Mouse (Mus musculus) left cerebral cortex, postnatal 14 days (tissue): ENCODE measurements around the gene Nfe2l2. TPM values are rescaled to one million over a fixed set of nuclear protein-coding genes. Genes with fewer than 3 reads are reported as not detected.
"Not testable (repeated sequence)": the region's sequence is repeated elsewhere in the genome, so short reads cannot be mapped to it uniquely, and the experiment has no call there.

Source experiments
- DNase-seq, 2 experiments: peaks; one replicate each; pipeline ENCODE4 v3.0.0; 2021 to 2022; ENCODE audit warnings: low spot score in 2 of 2, mixed read lengths in 1 of 2
- intact Hi-C: fragments of 180-260 bp; cut with DNase I; formaldehyde crosslinking; loops from one replicate; pipeline ENCODE4 v1.15.1; 2025
- total RNA-seq, 2 experiments: library from RNA; stranded (reverse); gene quantifications; 2 replicates each; pipeline ENCODE4 v1.2.3; 2021

Nfe2l2 gene
- total RNA-seq, 2 experiments from 2014 or later: 10.3 to 13.0 TPM

GRCm38 (mm10) chr2:75658727-75659628 lies 45.5 kb downstream of the Nfe2l2 start, which contains the start of gene Hnrnpa3:
Gene Hnrnpa3 (plus strand): TSS chr2:75659261.
- DNase-seq: peak; percentile 99
- intact Hi-C loops: loop anchor here (5.0 kb wide), 1 partner anchor 52 kb away; no protein-coding TSS in a partner anchor

DNA sequence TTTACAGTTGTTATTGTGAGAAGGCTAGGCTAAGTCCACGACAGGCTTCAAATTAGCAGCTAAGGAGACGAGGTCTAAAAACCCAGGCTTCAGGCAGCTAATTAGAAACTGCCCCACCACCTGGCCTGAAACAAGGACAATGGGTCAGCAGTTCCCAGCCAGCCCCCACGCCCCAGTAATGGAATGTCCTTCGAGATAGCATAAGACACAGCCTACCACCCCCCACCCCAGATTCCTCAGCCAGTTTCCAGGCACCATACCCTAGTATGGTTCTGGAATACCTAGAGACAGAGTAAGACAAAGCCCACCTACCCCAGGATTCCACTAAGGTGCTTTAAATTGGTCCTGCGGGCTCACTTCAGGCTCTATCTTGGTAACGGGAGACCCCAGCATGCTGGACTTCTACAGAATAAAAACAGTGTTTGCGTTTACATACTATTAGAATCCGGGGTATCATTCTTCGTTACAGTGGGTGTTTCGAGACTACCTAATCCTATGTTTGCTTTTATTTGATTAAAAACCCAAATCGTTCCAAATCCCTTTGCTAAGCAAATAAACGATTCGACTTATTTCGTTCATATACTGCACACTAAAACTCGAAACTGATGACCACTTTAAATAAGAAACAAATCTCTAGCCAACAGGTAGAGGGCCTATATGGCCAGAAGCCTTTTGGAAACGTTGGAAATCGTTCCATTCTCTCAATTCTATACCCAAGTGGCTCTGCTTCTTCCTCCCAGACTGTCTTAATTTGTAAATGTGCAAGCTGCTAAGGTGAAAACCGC lies 46.3 kb downstream of the Nfe2l2 start:
- DNase-seq: no peak
- intact Hi-C loops: loop anchor here (5.0 kb wide), 1 partner anchor 51 kb away; no protein-coding TSS in a partner anchor

GRCm38 (mm10) chr2:75656924-75657323 lies 47.5 kb downstream of the Nfe2l2 start:
- intact Hi-C loops: loop anchor here (5.0 kb wide), 1 partner anchor 50 kb away; no protein-coding TSS in a partner anchor
- DNase-seq: no peak

GRCm38 (mm10) chr2:75654679-75655078 lies 49.8 kb downstream of the Nfe2l2 start:
- no peak for DNase-seq
- intact Hi-C loops: loop anchor here (5.0 kb wide), 1 partner anchor 47 kb away; no protein-coding TSS in a partner anchor

GRCm38 (mm10) chr2:75653150-75653549 lies 51.3 kb downstream of the Nfe2l2 start:
- intact Hi-C loops: no loop called here
- DNase-seq: no peak

DNA sequence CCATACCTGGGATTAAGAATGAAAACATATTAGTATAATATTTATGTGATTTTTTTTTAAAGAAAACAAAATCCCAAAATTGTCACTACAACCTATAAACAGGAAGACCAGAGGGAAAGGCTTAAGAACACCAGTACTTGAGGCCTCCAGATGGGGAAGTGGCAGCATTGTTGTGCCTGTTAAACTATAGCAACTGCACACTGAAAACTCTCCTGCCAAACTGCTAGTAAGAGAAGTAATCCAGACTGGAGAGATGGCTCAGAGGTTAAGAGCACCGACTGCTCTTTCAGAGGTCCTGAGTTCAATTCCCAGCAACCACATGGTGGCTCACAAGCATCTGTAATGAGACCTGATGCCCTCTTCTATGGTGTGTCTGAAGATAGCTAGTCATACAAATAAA lies 54.0 kb downstream of the Nfe2l2 start:
- intact Hi-C loops: no loop called here
- DNase-seq: no peak

DNA sequence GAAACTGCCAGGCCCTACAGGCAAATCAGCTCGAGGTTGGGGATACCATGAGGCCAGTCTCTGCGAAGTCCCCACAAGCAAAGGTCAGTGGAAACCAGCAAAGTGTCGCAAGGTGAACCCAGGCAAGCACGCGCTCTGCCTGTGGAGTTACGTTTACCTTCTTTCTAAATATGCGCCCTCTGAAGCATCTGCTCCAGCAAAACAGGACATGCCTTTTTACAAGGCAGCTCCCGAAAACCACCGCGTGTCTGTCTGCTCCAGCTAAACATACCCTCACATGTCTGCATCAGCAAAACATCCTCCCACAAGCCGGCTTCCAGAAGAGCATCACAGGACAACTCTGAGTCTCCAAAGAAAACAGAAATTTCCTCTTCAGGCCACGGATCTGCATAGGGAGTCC lies 59.2 kb downstream of the Nfe2l2 start:
- no peak for DNase-seq
- intact Hi-C loops: no loop called here

- no peak for DNase-seq
- intact Hi-C loops: no loop called here
These were observed 60.5 kb downstream of the Nfe2l2 start for GRCm38 (mm10) chr2:75643950-75644349.

- intact Hi-C loops: no loop called here
- no peak for DNase-seq
These were observed 61.5 kb downstream of the Nfe2l2 start for GRCm38 (mm10) chr2:75642795-75643550.

- intact Hi-C loops, DNase-seq: not testable (repeated sequence)
These were observed 62.1 kb downstream of the Nfe2l2 start for GRCm38 (mm10) chr2:75642312-75642711.

DNA sequence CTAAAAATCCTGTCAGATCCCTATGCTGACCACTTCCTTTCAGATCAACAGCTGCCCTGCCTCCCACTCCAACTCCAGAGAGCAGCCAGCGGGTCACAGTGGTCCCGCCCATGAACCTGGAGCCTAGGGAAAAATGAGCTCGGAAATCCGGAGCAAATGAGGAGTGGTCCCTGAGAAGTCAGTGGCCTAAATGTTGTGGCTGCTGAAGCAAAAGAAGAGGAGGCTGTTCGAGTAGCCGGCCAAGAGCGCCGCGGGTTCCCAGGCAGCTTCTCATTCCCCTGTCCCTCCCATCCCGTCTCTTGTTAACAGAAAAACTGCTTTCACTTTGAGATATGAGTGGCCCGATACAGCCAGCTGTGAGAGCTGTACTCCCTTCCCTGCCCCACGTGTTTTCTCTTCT lies 64.9 kb downstream of the Nfe2l2 start:
- intact Hi-C loops, DNase-seq: not testable (repeated sequence)

DNA sequence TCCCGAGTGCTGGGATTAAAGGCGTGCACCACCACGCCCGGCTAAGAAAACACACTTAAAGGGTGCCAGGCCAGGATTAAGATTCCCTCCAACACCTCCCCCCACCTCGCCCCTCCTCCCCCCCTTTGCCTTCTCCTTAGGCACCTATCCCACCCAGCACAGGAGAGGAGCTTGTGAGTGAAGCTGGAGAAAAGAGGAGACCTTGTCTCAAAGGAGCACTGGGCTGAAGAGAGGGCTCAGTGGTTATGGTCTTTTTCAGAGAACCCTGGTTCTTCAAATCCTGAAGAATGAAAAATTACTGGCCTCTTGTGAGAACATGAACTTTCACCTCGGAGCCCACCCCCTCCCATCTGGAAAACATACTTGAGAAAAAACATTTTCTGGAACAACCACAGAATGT lies 66.6 kb downstream of the Nfe2l2 start:
- DNase-seq, intact Hi-C loops: not testable (repeated sequence)

DNA sequence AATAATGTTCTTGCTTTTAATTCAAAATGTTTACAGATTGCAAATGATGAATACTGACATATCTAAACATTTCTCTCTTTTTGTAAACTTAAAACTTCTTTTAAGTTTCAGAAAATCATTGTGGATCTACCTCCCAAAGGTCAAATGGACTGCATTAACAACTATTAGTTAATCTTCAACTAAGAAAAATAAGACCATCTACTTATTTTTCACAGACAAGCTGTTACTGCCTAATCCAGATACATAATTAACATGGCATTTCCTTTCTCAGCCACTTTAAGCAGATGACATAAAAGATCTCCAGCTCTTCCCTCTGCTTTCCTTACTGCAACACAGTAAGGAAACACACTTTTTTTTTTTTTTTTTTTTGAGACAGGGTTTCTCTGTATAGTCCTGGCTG lies 67.1 kb downstream of the Nfe2l2 start:
- DNase-seq: no peak
- intact Hi-C loops: no loop called here

DNA sequence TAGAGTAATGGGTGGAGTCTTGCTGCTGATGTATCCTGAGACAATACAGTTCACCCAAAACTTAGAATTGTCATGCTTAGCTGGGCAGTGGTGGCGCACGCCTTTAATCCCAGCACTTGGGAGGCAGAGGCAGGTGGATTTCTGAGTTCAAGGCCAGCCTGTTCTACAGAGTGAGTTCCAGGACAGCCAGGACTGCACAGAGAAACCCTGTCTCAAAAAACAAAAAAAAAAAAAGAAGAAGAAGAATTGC lies 67.5 kb downstream of the Nfe2l2 start:
- intact Hi-C loops: not testable (repeated sequence)

DNA sequence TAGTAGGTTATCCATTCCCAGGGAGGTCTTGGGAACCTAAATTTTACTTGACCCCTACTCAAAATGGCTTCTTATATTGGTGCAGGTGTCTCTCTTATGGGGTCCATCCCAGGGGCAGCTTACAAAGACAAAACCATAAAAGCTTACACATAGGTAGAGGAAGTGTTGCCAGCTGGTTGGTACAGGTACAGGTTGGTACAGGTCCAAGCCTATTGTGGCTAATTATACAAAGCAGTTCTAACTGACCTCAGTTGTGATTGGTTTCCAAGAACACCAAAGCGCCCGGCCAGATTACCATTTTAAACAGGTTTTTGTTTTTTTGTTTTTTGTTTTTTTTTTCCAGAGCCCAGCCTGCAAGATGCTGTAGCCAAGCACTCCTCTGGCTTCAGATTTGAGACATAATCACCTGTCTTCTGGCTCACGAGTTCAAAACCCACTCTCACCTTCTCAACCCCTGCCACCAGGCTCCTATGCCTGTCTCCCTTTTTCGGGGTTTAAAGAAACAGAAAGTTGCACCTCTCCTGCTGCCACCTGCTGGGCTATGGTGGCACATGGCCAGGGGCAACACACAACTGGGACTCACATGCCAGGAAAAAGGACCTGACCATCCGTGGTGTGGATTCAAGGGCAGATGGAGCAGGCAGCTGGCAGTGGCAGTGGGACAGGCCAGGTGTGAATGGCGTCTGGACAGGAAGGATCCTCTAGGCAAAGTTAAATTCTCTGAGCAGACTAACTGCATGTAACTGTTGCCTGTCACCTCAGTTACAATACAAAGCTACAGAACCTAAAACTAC lies 68.0 kb downstream of the Nfe2l2 start:
- DNase-seq: no peak
- intact Hi-C loops: no loop called here

More for the DNA sequence above, 67.5 kb downstream of the Nfe2l2 start:
- not testable (repeated sequence) for DNase-seq

GRCm38 (mm10) chr2:75634431-75634830 lies 70.0 kb downstream of the Nfe2l2 start:
- DNase-seq, intact Hi-C loops: not testable (repeated sequence)

DNA sequence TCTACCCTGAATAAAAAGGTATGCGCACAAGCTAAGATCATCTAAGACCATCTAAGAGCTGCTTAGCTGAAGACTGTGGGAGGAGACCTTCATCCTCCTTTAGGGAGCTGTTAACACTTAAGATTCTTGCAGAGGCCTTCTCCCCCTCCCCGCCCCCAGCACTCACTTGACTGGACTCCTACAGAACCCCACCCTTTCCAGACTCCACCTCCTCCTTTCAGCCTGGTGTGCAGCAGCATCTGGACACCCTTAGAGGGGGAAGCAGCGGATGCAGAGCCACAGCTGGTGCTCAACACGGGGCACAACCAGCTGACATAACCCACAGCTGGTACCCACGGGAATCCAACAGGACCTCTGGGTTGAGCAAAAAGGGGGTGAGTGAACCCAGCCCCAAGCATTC lies 70.7 kb downstream of the Nfe2l2 start:
- DNase-seq: no peak
- intact Hi-C loops: no loop called here

GRCm38 (mm10) chr2:75633381-75633780 lies 71.1 kb downstream of the Nfe2l2 start:
- intact Hi-C loops: no loop called here
- no peak for DNase-seq

GRCm38 (mm10) chr2:75632721-75633181 lies 71.7 kb downstream of the Nfe2l2 start:
- intact Hi-C loops: no loop called here
- no peak for DNase-seq
